Mouse (Mus musculus): ENCODE measurements around the gene Parpbp.
A peak's percentile ranks its signal among the peaks of the same experiment; 100 is the strongest.

Gene Parpbp

GRCm38 (mm10) chr10:88146707-88147477, at the start of gene Parpbp, which contains the start of gene Nup37:
Parpbp (minus strand) TSS chr10:88146941.
Nup37 (plus strand) TSS chr10:88146992.
- peak; percentile 80 for DNase-seq (ENCODE audit: low spot score)

- DNase-seq (ENCODE audit: low spot score), result no peak
Observed at GRCm38 (mm10) chr10:88167438-88168077, 20.8 kb upstream of the Parpbp start.

GRCm38 (mm10) chr10:88166158-88166557, 19.4 kb upstream of the Parpbp start:
- DNase-seq (ENCODE audit: low spot score), result no peak

GRCm38 (mm10) chr10:88162676-88163075, 15.9 kb upstream of the Parpbp start:
- DNase-seq (ENCODE audit: low spot score), result no peak

- DNase-seq (ENCODE audit: low spot score), result no peak
Observed at GRCm38 (mm10) chr10:88162096-88162495, 15.4 kb upstream of the Parpbp start.

- DNase-seq (ENCODE audit: low spot score), result no peak
Observed at GRCm38 (mm10) chr10:88151658-88152057, 4.9 kb upstream of the Parpbp start.

- no peak for DNase-seq (ENCODE audit: low spot score)
Observed at GRCm38 (mm10) chr10:88150381-88150780, 3.6 kb upstream of the Parpbp start.

GRCm38 (mm10) chr10:88146187-88146586, 554 bp downstream of the Parpbp start:
- no peak for DNase-seq (ENCODE audit: low spot score)

- DNase-seq (ENCODE audit: low spot score), result no peak
Observed at GRCm38 (mm10) chr10:88135630-88136029, 11.1 kb downstream of the Parpbp start.

GRCm38 (mm10) chr10:88119721-88120120, 27.0 kb downstream of the Parpbp start:
- DNase-seq (ENCODE audit: low spot score), result no peak

GRCm38 (mm10) chr10:88113290-88113689, 33.5 kb downstream of the Parpbp start:
- DNase-seq (ENCODE audit: low spot score), result no peak

- no peak for DNase-seq (ENCODE audit: low spot score)
Observed at GRCm38 (mm10) chr10:88106169-88106568, 40.6 kb downstream of the Parpbp start.

GRCm38 (mm10) chr10:88090772-88091171, 56.0 kb downstream of the Parpbp start, which contains the start of gene Pmch:
Pmch (plus strand) TSS chr10:88091072.
- DNase-seq (ENCODE audit: low spot score), result no peak

- no peak for DNase-seq (ENCODE audit: low spot score)
Observed at GRCm38 (mm10) chr10:88067377-88067776, 79.4 kb downstream of the Parpbp start.

- no peak for DNase-seq (ENCODE audit: low spot score)
Observed at GRCm38 (mm10) chr10:88064872-88065271, 81.9 kb downstream of the Parpbp start.

- no peak for DNase-seq (ENCODE audit: low spot score)
Observed at GRCm38 (mm10) chr10:88063436-88063835, 83.3 kb downstream of the Parpbp start.

- DNase-seq (ENCODE audit: low spot score), result no peak
Observed at GRCm38 (mm10) chr10:88056950-88057649, 89.6 kb downstream of the Parpbp start.

- no peak for DNase-seq (ENCODE audit: low spot score)
Observed at GRCm38 (mm10) chr10:88054233-88054985, 92.3 kb downstream of the Parpbp start.

- peak; percentile 11 for DNase-seq (ENCODE audit: low spot score)
Observed at GRCm38 (mm10) chr10:88046098-88046771, 100.5 kb downstream of the Parpbp start.

- no peak for DNase-seq (ENCODE audit: low spot score)
Observed at GRCm38 (mm10) chr10:88044297-88044696, 102.4 kb downstream of the Parpbp start.
